Mouse (Mus musculus): ENCODE results near the gene Tmsb15b2.
A peak's percentile ranks its signal among the peaks of the same experiment; 100 is the strongest.

- TF ChIP-seq CTCF (IDR thresholded peaks at IDR 0.05; ENCODE audit: low read depth), result peak; percentile 51
- no peak for TF ChIP-seq EP300 (IDR thresholded peaks at IDR 0.05; ENCODE audit: low read depth)
Observed at GRCm38 (mm10) chrX:136959688-136960087, 15.6 kb downstream of the Tmsb15b2 start.
